Mouse (Mus musculus) heart, embryonic 13.5 days (tissue): ENCODE measurements around the gene Magi1. TPM values are rescaled to one million over a fixed set of nuclear protein-coding genes. Genes with fewer than 3 reads are reported as not detected.

ENCODE experiments used
- ATAC-seq: fragments of 200-750 bp; cut with Nextera tagmentation; 2 replicates; pipeline ENCODE4 v1.8.0; 2017; ENCODE audit warnings: moderate TSS enrichment; ENCODE audit not compliant: insufficient number of reproducible peaks, low FRiP score, low TSS enrichment; ENCODE audit errors: extremely low read depth
- H3K27ac ChIP-seq: fragments of 300-500 bp; sonication (generic); replicated peaks from 2 replicates; pipeline ENCODE4 v1.5.1; 2015; ENCODE audit warnings: moderate library complexity, mild to moderate bottlenecking, inconsistent platforms
- H3K27me3 ChIP-seq: fragments of 300-500 bp; sonication (generic); replicated peaks from 2 replicates; pipeline ENCODE4 v1.6.1; 2015; ENCODE audit warnings: mild to moderate bottlenecking, inconsistent platforms
- H3K36me3 ChIP-seq: fragments of 300-500 bp; sonication (generic); 2 replicates; pipeline ENCODE4 v1.6.1; 2015; ENCODE audit warnings: mild to moderate bottlenecking, inconsistent platforms
- H3K4me1 ChIP-seq: fragments of 300-500 bp; sonication (generic); 2 replicates; pipeline ENCODE4 v1.6.1; 2015; ENCODE audit warnings: inconsistent platforms
- H3K4me2 ChIP-seq: fragments of 300-500 bp; sonication (generic); 2 replicates; pipeline ENCODE4 v1.6.1; 2015; ENCODE audit warnings: inconsistent platforms, mild to moderate bottlenecking, moderate library complexity
- H3K4me3 ChIP-seq: fragments of 300-500 bp; sonication (generic); 2 replicates; pipeline ENCODE4 v1.5.1; 2015; ENCODE audit warnings: moderate library complexity, mild to moderate bottlenecking, inconsistent platforms
- H3K9ac ChIP-seq: fragments of 300-500 bp; sonication (generic); 2 replicates; pipeline ENCODE4 v1.6.1; 2015; ENCODE audit warnings: inconsistent platforms, mild to moderate bottlenecking, moderate library complexity
- H3K9me3 ChIP-seq: fragments of 300-500 bp; sonication (generic); 2 replicates; pipeline ENCODE4 v1.6.1; 2016; ENCODE audit warnings: inconsistent platforms
- WGBS: fragments of 180-500 bp; shearing (Covaris S2); methylation state at CpG from one replicate; pipeline ENCODE4 v1.1.7; 2015; ENCODE audit warnings: mixed read lengths; 5-methylcytosine and 5-hydroxymethylcytosine counted together
- polyA plus RNA-seq: library from polyadenylated mRNA; unstranded; fragments of >200 nt; fragmentation: Nextera tagmentation; extraction: Ambion mirVana; gene quantifications from 2 replicates; pipeline ENCODE4 v1.2.1, GENCODE M21; 2015

The Magi1 gene
- polyA plus RNA-seq, 1 experiment from 2014 or later = 7.5 TPM

GRCm38 (mm10) chr6:94256982-94257830, 26.5 kb downstream of the Magi1 start:
- Histone ChIP-seq H3K4me1 (peaks cover 83% of the 10 kb centered on the region), H3K9me3 (no peaks in the 10 kb centered on the region), H3K4me2 (no peak overlapping the region), H3K36me3 (no peaks in the 10 kb centered on the region), H3K27ac (0 out of 2 replicates have a peak overlapping the region, but pooled peaks have one; percentile 8), H3K4me3 (no peak overlapping the region), H3K27me3 (no peaks in the 10 kb centered on the region), H3K9ac (no peak overlapping the region)
- WGBS = 81% methylated on average over 12 of the region's 12 CpGs
- no peak for ATAC-seq

- H3K36me3 ChIP-seq = no peaks in the 10 kb centered on the region
- H3K27ac ChIP-seq = peak overlapping the region; percentile 5; the same call in 1 of the 2 replicates
- no peak overlapping the region for H3K4me2 ChIP-seq
- WGBS = 39% methylated on average over 8 of the region's 8 CpGs
- peak overlapping the region; percentile 42; the same call in 1 of the 2 replicates for H3K9ac ChIP-seq
- H3K27me3 ChIP-seq = no peaks in the 10 kb centered on the region
- no peak overlapping the region for H3K4me3 ChIP-seq
- no peaks in the 10 kb centered on the region for H3K9me3 ChIP-seq
- peaks cover 93% of the 10 kb centered on the region for H3K4me1 ChIP-seq
- no peak; the same call in 1 of the 2 replicates for ATAC-seq
Observed at GRCm38 (mm10) chr6:94253943-94254342, 29.8 kb downstream of the Magi1 start.

- Histone ChIP-seq H3K9ac (no peak overlapping the region), H3K36me3 (no peaks in the 10 kb centered on the region), H3K4me2 (no peak overlapping the region), H3K4me1 (peaks cover 75% of the 10 kb centered on the region), H3K27ac (peak overlapping the region; percentile 45; the same call in 1 of the 2 replicates), H3K27me3 (no peaks in the 10 kb centered on the region), H3K9me3 (no peaks in the 10 kb centered on the region), H3K4me3 (no peak overlapping the region)
- 60% methylated on average over 8 of the region's 8 CpGs for WGBS
- ATAC-seq = no peak
Observed at GRCm38 (mm10) chr6:94251358-94251945, 32.3 kb downstream of the Magi1 start.

GRCm38 (mm10) chr6:94249286-94249790, 34.4 kb downstream of the Magi1 start:
- H3K4me2 ChIP-seq = no peak overlapping the region
- H3K36me3 ChIP-seq = no peaks in the 10 kb centered on the region
- no peak overlapping the region for H3K4me3 ChIP-seq
- no peaks in the 10 kb centered on the region for H3K9me3 ChIP-seq
- H3K27me3 ChIP-seq = no peaks in the 10 kb centered on the region
- H3K27ac ChIP-seq = no peak overlapping the region
- ATAC-seq = no peak
- 73% methylated on average over 9 of the region's 9 CpGs for WGBS
- H3K9ac ChIP-seq = no peak overlapping the region
- H3K4me1 ChIP-seq = peaks cover 57% of the 10 kb centered on the region

- no peaks in the 10 kb centered on the region for H3K27me3 ChIP-seq
- H3K9ac ChIP-seq = peak overlapping the region; percentile 44; the same call in 1 of the 2 replicates
- peaks cover 72% of the 10 kb centered on the region for H3K4me1 ChIP-seq
- H3K4me2 ChIP-seq = peak overlapping the region; percentile 49
- H3K36me3 ChIP-seq = no peaks in the 10 kb centered on the region
- H3K27ac ChIP-seq = peak overlapping the region; percentile 87
- 0 out of 2 replicates have a peak, but pooled peaks have one; percentile 59 for ATAC-seq
- 19% methylated on average over 6 of the region's 6 CpGs for WGBS
- H3K9me3 ChIP-seq = no peaks in the 10 kb centered on the region
- no peak overlapping the region for H3K4me3 ChIP-seq
Observed at GRCm38 (mm10) chr6:94241251-94241650, 42.5 kb downstream of the Magi1 start.

- H3K27ac ChIP-seq = peak overlapping the region; percentile 87; the same call in 1 of the 2 replicates
- H3K36me3 ChIP-seq = no peaks in the 10 kb centered on the region
- WGBS = 63% methylated on average over 2 of the region's 2 CpGs
- H3K4me3 ChIP-seq = no peak overlapping the region
- no peaks in the 10 kb centered on the region for H3K27me3 ChIP-seq
- H3K4me1 ChIP-seq = peaks cover 88% of the 10 kb centered on the region
- H3K9me3 ChIP-seq = no peaks in the 10 kb centered on the region
- H3K4me2 ChIP-seq = no peak overlapping the region
- H3K9ac ChIP-seq = no peak overlapping the region
- no peak for ATAC-seq
Observed at GRCm38 (mm10) chr6:94238643-94239042, 45.1 kb downstream of the Magi1 start.

GRCm38 (mm10) chr6:94236899-94237298, 46.8 kb downstream of the Magi1 start:
- no peaks in the 10 kb centered on the region for H3K27me3 ChIP-seq
- peak overlapping the region; percentile 48 for H3K27ac ChIP-seq
- H3K4me3 ChIP-seq = no peak overlapping the region
- H3K4me2 ChIP-seq = peak overlapping the region; percentile 24; the same call in 1 of the 2 replicates
- 61% methylated on average over 2 of the region's 2 CpGs for WGBS
- no peaks in the 10 kb centered on the region for H3K36me3 ChIP-seq
- peak overlapping the region; percentile 61; the same call in 1 of the 2 replicates for H3K9ac ChIP-seq
- ATAC-seq = no peak
- H3K4me1 ChIP-seq = peaks cover 84% of the 10 kb centered on the region
- H3K9me3 ChIP-seq = no peaks in the 10 kb centered on the region

- H3K4me2 ChIP-seq = no peak overlapping the region
- 32% methylated on average over 3 of the region's 3 CpGs for WGBS
- H3K27ac ChIP-seq = peak overlapping the region; percentile 28; the same call in 1 of the 2 replicates
- ATAC-seq = no peak
- H3K4me1 ChIP-seq = peaks cover 69% of the 10 kb centered on the region
- H3K9me3 ChIP-seq = no peaks in the 10 kb centered on the region
- H3K4me3 ChIP-seq = no peak overlapping the region
- no peaks in the 10 kb centered on the region for H3K36me3 ChIP-seq
- no peak overlapping the region for H3K9ac ChIP-seq
- H3K27me3 ChIP-seq = no peaks in the 10 kb centered on the region
Observed at GRCm38 (mm10) chr6:94232243-94232785, 51.4 kb downstream of the Magi1 start.

- no peak for ATAC-seq
Observed at GRCm38 (mm10) chr6:94231831-94232230, 51.9 kb downstream of the Magi1 start.

GRCm38 (mm10) chr6:94231367-94231766, 52.4 kb downstream of the Magi1 start:
- Histone ChIP-seq H3K27ac (peak overlapping the region; percentile 75), H3K4me1 (peaks cover 69% of the 10 kb centered on the region), H3K9ac (peak overlapping the region; percentile 64; the same call in 1 of the 2 replicates), H3K4me2 (peak overlapping the region; percentile 50), H3K4me3 (no peak overlapping the region), H3K9me3 (no peaks in the 10 kb centered on the region), H3K27me3 (no peaks in the 10 kb centered on the region), H3K36me3 (no peaks in the 10 kb centered on the region)
- 35% methylated on average over 7 of the region's 7 CpGs for WGBS
- no peak for ATAC-seq

More at GRCm38 (mm10) chr6:94231831-94232230, 51.9 kb downstream of the Magi1 start:
- peak overlapping the region; percentile 50; the same call in 1 of the 2 replicates for H3K4me2 ChIP-seq
- no peak overlapping the region for H3K4me3 ChIP-seq
- H3K4me1 ChIP-seq = peaks cover 69% of the 10 kb centered on the region
- peak overlapping the region; percentile 75; the same call in 1 of the 2 replicates for H3K27ac ChIP-seq
- H3K27me3 ChIP-seq = no peaks in the 10 kb centered on the region
- 54% methylated on average over 4 of the region's 4 CpGs for WGBS
- no peaks in the 10 kb centered on the region for H3K9me3 ChIP-seq
- H3K36me3 ChIP-seq = no peaks in the 10 kb centered on the region
- H3K9ac ChIP-seq = no peak overlapping the region

- peaks cover 73% of the 10 kb centered on the region for H3K4me1 ChIP-seq
- H3K4me2 ChIP-seq = peak overlapping the region; percentile 50
- no peak overlapping the region for H3K4me3 ChIP-seq
- H3K36me3 ChIP-seq = no peaks in the 10 kb centered on the region
- H3K27ac ChIP-seq = peak overlapping the region; percentile 75
- peak overlapping the region; percentile 64; the same call in 1 of the 2 replicates for H3K9ac ChIP-seq
- no peaks in the 10 kb centered on the region for H3K9me3 ChIP-seq
- no peaks in the 10 kb centered on the region for H3K27me3 ChIP-seq
- 15% methylated on average over 3 of the region's 3 CpGs for WGBS
- ATAC-seq = no peak
Observed at GRCm38 (mm10) chr6:94230918-94231317, 52.8 kb downstream of the Magi1 start.
